Mouse (Mus musculus) neural tube, embryonic 14.5 days (tissue): ENCODE measurements around the gene Arv1. TPM values are rescaled to one million over a fixed set of nuclear protein-coding genes. Genes with fewer than 3 reads are reported as not detected.
A peak's percentile ranks its signal among the peaks of the same experiment; 100 is the strongest.

Experiments
- ATAC-seq: fragments of 200-750 bp; cut with Nextera tagmentation; 2 replicates; pipeline ENCODE4 v1.8.0; 2017; ENCODE audit warnings: low read depth, mild to moderate bottlenecking, moderate TSS enrichment, moderate library complexity
- H3K27ac ChIP-seq: fragments of 300-500 bp; sonication (generic); 2 replicates; pipeline ENCODE4 v1.5.1; 2014; ENCODE audit warnings: low read depth, mild to moderate bottlenecking, control low read depth, low read length, moderate library complexity, mixed read lengths
- H3K27me3 ChIP-seq: fragments of 300-500 bp; sonication (generic); 2 replicates; pipeline ENCODE4 v1.6.1; 2014; ENCODE audit warnings: low read length; ENCODE audit not compliant: control insufficient read depth, insufficient read depth
- H3K36me3 ChIP-seq: fragments of 300-500 bp; sonication (generic); 2 replicates; pipeline ENCODE4 v1.6.1; 2014; ENCODE audit warnings: low read length, mixed read lengths; ENCODE audit not compliant: control insufficient read depth, insufficient read depth
- H3K4me1 ChIP-seq: fragments of 300-500 bp; sonication (generic); 2 replicates; pipeline ENCODE4 v1.6.1; 2014; ENCODE audit warnings: low read length; ENCODE audit not compliant: control insufficient read depth, insufficient read depth
- H3K4me2 ChIP-seq: fragments of 300-500 bp; sonication (generic); 2 replicates; pipeline ENCODE4 v1.6.1; 2014; ENCODE audit warnings: mild to moderate bottlenecking, low read depth, low read length, control low read depth
- H3K4me3 ChIP-seq: fragments of 300-500 bp; sonication (generic); 2 replicates; pipeline ENCODE4 v1.5.1; 2014; ENCODE audit warnings: low read depth, low read length, control low read depth, mixed read lengths
- H3K9ac ChIP-seq: fragments of 300-500 bp; sonication (generic); replicated peaks from 2 replicates; pipeline ENCODE4 v1.6.1; 2014; ENCODE audit warnings: low read depth, mild to moderate bottlenecking, control low read depth, low read length, mixed read lengths
- H3K9me3 ChIP-seq: fragments of 300-500 bp; sonication (generic); 2 replicates; pipeline ENCODE4 v1.6.1; 2016; ENCODE audit warnings: low read length; ENCODE audit not compliant: control insufficient read depth
- WGBS: fragments of 180-500 bp; shearing (Covaris S2); extraction: QIAGEN DNeasy Blood & Tissue Kit; methylation state at CpG from one replicate; pipeline ENCODE4 v1.1.7; 2014; 5-methylcytosine and 5-hydroxymethylcytosine counted together
- polyA plus RNA-seq: library from polyadenylated mRNA; unstranded; fragments of >200 nt; fragmentation: Nextera tagmentation; extraction: Ambion mirVana; gene quantifications from 2 replicates; pipeline ENCODE4 v1.2.1, GENCODE M21; 2014

The Arv1 gene
- polyA plus RNA-seq, 1 experiment from 2014 or later, result 38.0 TPM

GRCm38 (mm10) chr8:124751191-124751590 lies 29.3 kb downstream of the Arv1 start:
- Histone ChIP-seq H3K9me3 (no peaks in the 10 kb centered on the region), H3K4me2 (peak overlapping the region; percentile 67), H3K4me3 (peak overlapping the region; percentile 41), H3K27me3 (peaks cover 28% of the 10 kb centered on the region), H3K27ac (no peak overlapping the region), H3K4me1 (peaks cover 8% of the 10 kb centered on the region; the same call in 1 of the 2 replicates), H3K9ac (peak overlapping the region; percentile 44; the same call in 1 of the 2 replicates), H3K36me3 (no peaks in the 10 kb centered on the region)
- under 1% methylated on average over 31 of the region's 31 CpGs for WGBS
- ATAC-seq, result no peak

GRCm38 (mm10) chr8:124751709-124752173 lies 29.8 kb downstream of the Arv1 start, which contains the start of gene Fam89a:
TSS of gene Fam89a (minus strand) at chr8:124751832.
- WGBS, result 0% methylated on average over 33 of the region's 41 CpGs
- no peaks in the 10 kb centered on the region for H3K36me3 ChIP-seq

GRCm38 (mm10) chr8:124752325-124752862 lies 30.5 kb downstream of the Arv1 start:
- Histone ChIP-seq H3K27me3 (peaks cover 28% of the 10 kb centered on the region), H3K4me3 (no peak overlapping the region), H3K36me3 (no peaks in the 10 kb centered on the region), H3K27ac (no peak overlapping the region), H3K4me1 (peaks cover 8% of the 10 kb centered on the region; the same call in 1 of the 2 replicates), H3K4me2 (no peak overlapping the region), H3K9ac (no peak overlapping the region), H3K9me3 (no peaks in the 10 kb centered on the region)
- no peak for ATAC-seq
- 31% methylated on average over 21 of the region's 21 CpGs for WGBS

More at GRCm38 (mm10) chr8:124751709-124752173, 29.8 kb downstream of the Arv1 start, which contains the start of gene Fam89a:
- Histone ChIP-seq H3K27ac (no peak within 1 kb of the TSS), H3K4me2 (peak within 1 kb of the TSS; percentile 67), H3K27me3 (peaks cover 28% of the 10 kb centered on the region), H3K4me1 (peaks cover 8% of the 10 kb centered on the region; the same call in 1 of the 2 replicates), H3K4me3 (peak within 1 kb of the TSS; percentile 41), H3K9me3 (no peaks in the 10 kb centered on the region), H3K9ac (peak within 1 kb of the TSS; percentile 44; the same call in 1 of the 2 replicates)
- ATAC-seq, result peak; percentile 28; the same call in 1 of the 2 replicates

DNA sequence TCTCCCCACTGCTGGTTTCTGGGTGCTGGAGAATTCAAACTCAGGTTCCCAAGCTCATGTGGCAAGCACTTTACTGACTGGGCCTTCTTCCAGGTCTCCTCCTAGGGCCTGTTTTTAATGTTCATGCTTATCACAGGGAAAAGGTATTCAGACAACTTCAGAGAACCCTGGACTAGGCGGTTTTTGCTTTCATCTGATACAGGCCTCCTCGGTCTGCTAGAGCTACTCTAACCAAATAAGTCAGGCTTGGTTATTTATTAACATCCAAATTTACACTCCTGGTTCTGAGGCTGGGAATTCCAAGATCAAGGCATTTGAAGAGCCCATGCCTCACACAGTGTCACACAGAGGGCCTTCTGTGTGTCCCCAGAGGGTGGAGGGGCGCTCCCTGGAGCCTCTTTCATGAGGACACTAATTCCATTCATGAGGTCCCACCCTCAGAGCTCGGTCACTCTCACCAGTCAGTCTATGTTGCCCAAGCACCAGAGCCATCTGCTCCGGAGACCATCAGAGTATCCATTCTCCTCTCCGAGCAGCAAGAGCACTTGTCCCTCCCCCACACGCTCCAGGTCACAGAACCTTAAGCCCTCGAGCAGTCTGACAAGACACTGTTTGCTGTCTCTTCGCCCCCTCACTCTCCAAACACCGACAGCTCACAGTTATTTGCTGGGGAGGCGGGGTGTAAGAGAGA lies 32.3 kb downstream of the Arv1 start:
- Histone ChIP-seq H3K9me3 (no peaks in the 10 kb centered on the region), H3K36me3 (no peaks in the 10 kb centered on the region), H3K4me2 (no peak overlapping the region), H3K27ac (no peak overlapping the region), H3K27me3 (peaks cover 28% of the 10 kb centered on the region), H3K4me1 (peaks cover 8% of the 10 kb centered on the region; the same call in 1 of the 2 replicates), H3K4me3 (no peak overlapping the region), H3K9ac (no peak overlapping the region)
- WGBS, result 20% methylated on average over 11 of the region's 11 CpGs
- ATAC-seq, result no peak

GRCm38 (mm10) chr8:124754792-124755190 lies 32.9 kb downstream of the Arv1 start:
- H3K27ac ChIP-seq, result no peak overlapping the region
- H3K9me3 ChIP-seq, result no peaks in the 10 kb centered on the region
- WGBS, result 51% methylated on average over 4 of the region's 4 CpGs
- H3K4me3 ChIP-seq, result no peak overlapping the region
- no peak overlapping the region for H3K9ac ChIP-seq
- H3K4me1 ChIP-seq, result peaks cover 8% of the 10 kb centered on the region; the same call in 1 of the 2 replicates
- ATAC-seq, result no peak
- H3K4me2 ChIP-seq, result no peak overlapping the region
- no peaks in the 10 kb centered on the region for H3K36me3 ChIP-seq
- H3K27me3 ChIP-seq, result peaks cover 26% of the 10 kb centered on the region

DNA sequence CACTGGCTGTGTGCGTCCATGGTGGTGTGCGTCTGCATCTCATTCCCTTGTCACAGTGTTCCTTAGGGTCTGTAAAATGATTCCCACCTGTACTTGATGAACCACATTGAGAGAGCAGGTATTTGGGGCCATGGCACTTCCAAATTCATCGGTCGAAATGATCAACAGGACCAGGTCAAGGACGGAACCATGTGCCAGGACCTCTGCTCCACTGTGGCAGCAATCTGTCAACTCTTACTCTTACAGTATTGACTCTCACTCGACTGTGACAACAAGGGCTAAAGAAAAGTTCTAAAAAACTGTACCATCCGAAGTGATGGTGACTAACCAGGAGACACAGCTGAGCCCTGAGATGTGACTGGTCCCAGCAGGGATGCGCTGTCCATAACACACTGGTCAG lies 33.5 kb downstream of the Arv1 start:
- 91% methylated on average over 8 of the region's 8 CpGs for WGBS

GRCm38 (mm10) chr8:124756153-124756552 lies 34.2 kb downstream of the Arv1 start:
- 61% methylated on average over 2 of the region's 2 CpGs for WGBS
- no peaks in the 10 kb centered on the region for H3K9me3 ChIP-seq
- ATAC-seq, result no peak

More for the DNA sequence above, 33.5 kb downstream of the Arv1 start:
- Histone ChIP-seq H3K27me3 (peaks cover 19% of the 10 kb centered on the region), H3K36me3 (no peaks in the 10 kb centered on the region), H3K27ac (no peak overlapping the region), H3K4me1 (peaks cover 8% of the 10 kb centered on the region; the same call in 1 of the 2 replicates), H3K4me3 (no peak overlapping the region), H3K9me3 (no peaks in the 10 kb centered on the region), H3K4me2 (no peak overlapping the region), H3K9ac (no peak overlapping the region)
- ATAC-seq, result no peak

GRCm38 (mm10) chr8:124756601-124757000 lies 34.7 kb downstream of the Arv1 start:
- H3K4me3 ChIP-seq, result no peak overlapping the region
- peaks cover 3% of the 10 kb centered on the region; the same call in 1 of the 2 replicates for H3K4me1 ChIP-seq
- H3K36me3 ChIP-seq, result no peaks in the 10 kb centered on the region
- no peak overlapping the region for H3K9ac ChIP-seq
- H3K4me2 ChIP-seq, result no peak overlapping the region
- no peak for ATAC-seq
- H3K27ac ChIP-seq, result no peak overlapping the region
- 69% methylated on average over 5 of the region's 5 CpGs for WGBS
- peaks cover 10% of the 10 kb centered on the region for H3K27me3 ChIP-seq
- H3K9me3 ChIP-seq, result no peaks in the 10 kb centered on the region

More at GRCm38 (mm10) chr8:124756153-124756552, 34.2 kb downstream of the Arv1 start:
- Histone ChIP-seq H3K4me2 (no peak overlapping the region), H3K27me3 (peaks cover 14% of the 10 kb centered on the region), H3K9ac (no peak overlapping the region), H3K27ac (no peak overlapping the region), H3K4me1 (peaks cover 7% of the 10 kb centered on the region; the same call in 1 of the 2 replicates), H3K36me3 (no peaks in the 10 kb centered on the region), H3K4me3 (no peak overlapping the region)

GRCm38 (mm10) chr8:124758544-124758943 lies 36.6 kb downstream of the Arv1 start:
- Histone ChIP-seq H3K9ac (no peak overlapping the region), H3K36me3 (no peaks in the 10 kb centered on the region), H3K27me3 (0 out of 2 replicates have a peak, but pooled peaks cover 2% of the 10 kb centered on the region), H3K27ac (no peak overlapping the region), H3K4me3 (no peak overlapping the region), H3K4me2 (no peak overlapping the region), H3K9me3 (no peaks in the 10 kb centered on the region), H3K4me1 (no peaks in the 10 kb centered on the region)
- 42% methylated on average over 3 of the region's 3 CpGs for WGBS
- ATAC-seq, result no peak
